10 mouse cellular contexts compared by ENCODE assay signal in genomic region chr13:83566180-83566579, GRCm38 (mm10).
DNase-seq lines count a peak whose midpoint lies in the region; ATAC-seq and TF ChIP-seq lines count a peak whose summit lies in the region.
"Had no signal": no experiment of that assay in that cellular context is flagged by ENCODE, and none has a peak within 500 bp of the region (broad histone marks: within the 10 kb centered on the region; RNA-seq: fewer than 3 reads in every experiment).

No protein-coding gene starts in this region.

- no peaks in the 10 kb centered on the region for H3K27me3 ChIP-seq in heart, embryonic 16.5 days (ENCODE audit: control insufficient read depth, insufficient read depth, low read length)
- H3K27me3 ChIP-seq: hindbrain, embryonic 13.5 days; megakaryocyte, embryonic 14.5 days had no signal

- H3K36me3 ChIP-seq in heart, embryonic 16.5 days (ENCODE audit: control insufficient read depth, insufficient read depth), result no peaks in the 10 kb centered on the region
- H3K36me3 ChIP-seq: hindbrain, embryonic 13.5 days had no signal

- ATAC-seq in heart, embryonic 16.5 days (replicated peaks; ENCODE audit: extremely low read depth, insufficient read depth, low FRiP score), result 0 out of 2 replicates have a peak, but pooled peaks have one; percentile 47

- no peak overlapping the region for H3K4me3 ChIP-seq in layer of hippocampus, adult 2 months
- no peak overlapping the region for H3K4me3 ChIP-seq in heart, embryonic 16.5 days (ENCODE audit: low read length)
- H3K4me3 ChIP-seq: hindbrain, embryonic 13.5 days; megakaryocyte, embryonic 14.5 days had no signal

- peaks cover 43% of the 10 kb centered on the region for H3K4me1 ChIP-seq in heart, embryonic 16.5 days (ENCODE audit: control insufficient read depth, insufficient read depth, low read length)

- H3K9ac ChIP-seq in heart, embryonic 16.5 days (ENCODE audit: low read length), result peak overlapping the region; percentile 25; the same call in 1 of the 2 replicates
- H3K9ac ChIP-seq: hindbrain, embryonic 13.5 days had no signal

- TF ChIP-seq CTCF in layer of hippocampus, adult 2 months (conservative IDR thresholded peaks at IDR 0.05), result 0 out of 2 replicates have a peak, but pooled peaks have one; percentile 16

- DNase-seq in layer of hippocampus, adult 2 months (ENCODE audit: low spot score in 2 of 2), result no peak
- no peak for DNase-seq in layer of hippocampus, postnatal 36 days
- DNase-seq in adrenal gland, postnatal 10 days, result peak; percentile 23
- peak; percentile 57 for DNase-seq in lung, postnatal 36 days
- no peak for DNase-seq in retina, postnatal 1 day
- no peak for DNase-seq in urinary bladder, adult 18-20 months (ENCODE audit: low spot score in 2 of 2)
- no peak for DNase-seq in MN1 (ENCODE audit: low spot score)

- peak overlapping the region; percentile 66 for H3K27ac ChIP-seq in layer of hippocampus, adult 2 months
- H3K27ac ChIP-seq in heart, embryonic 16.5 days (ENCODE audit: low read length), result peak overlapping the region; percentile 92
- H3K27ac ChIP-seq: hindbrain, embryonic 13.5 days had no signal

- no peaks in the 10 kb centered on the region for H3K9me3 ChIP-seq in heart, embryonic 16.5 days (replicated peaks; ENCODE audit: control insufficient read depth, low read length)
- H3K9me3 ChIP-seq: hindbrain, embryonic 13.5 days; megakaryocyte, embryonic 14.5 days had no signal

- H3K4me2 ChIP-seq in heart, embryonic 16.5 days (ENCODE audit: low read depth, low read length), result peak overlapping the region; percentile 50
- H3K4me2 ChIP-seq: hindbrain, embryonic 13.5 days had no signal

- WGBS in heart, embryonic 16.5 days, result 6% methylated on average over 4 of the region's 4 CpGs

Comparison
In these comparisons a context has a peak if more than half of its experiments do, and no peak if none do; other contexts are left out.
1. DNase-seq: peak in adrenal gland, postnatal 10 days (single experiment) and lung, postnatal 36 days (single experiment); none in layer of hippocampus, adult 2 months (0 of 2), layer of hippocampus, postnatal 36 days (0 of 2), retina, postnatal 1 day (single experiment), urinary bladder, adult 18-20 months (0 of 2) and MN1 (single experiment).